Mouse (Mus musculus): Measurements from ENCODE around the gene Dao. TPM values are rescaled to one million over a fixed set of nuclear protein-coding genes. Genes with fewer than 3 reads are reported as not detected.

Dao gene
- polyA plus RNA-seq, 1 experiment from 2014 or later = not detected

DNA sequence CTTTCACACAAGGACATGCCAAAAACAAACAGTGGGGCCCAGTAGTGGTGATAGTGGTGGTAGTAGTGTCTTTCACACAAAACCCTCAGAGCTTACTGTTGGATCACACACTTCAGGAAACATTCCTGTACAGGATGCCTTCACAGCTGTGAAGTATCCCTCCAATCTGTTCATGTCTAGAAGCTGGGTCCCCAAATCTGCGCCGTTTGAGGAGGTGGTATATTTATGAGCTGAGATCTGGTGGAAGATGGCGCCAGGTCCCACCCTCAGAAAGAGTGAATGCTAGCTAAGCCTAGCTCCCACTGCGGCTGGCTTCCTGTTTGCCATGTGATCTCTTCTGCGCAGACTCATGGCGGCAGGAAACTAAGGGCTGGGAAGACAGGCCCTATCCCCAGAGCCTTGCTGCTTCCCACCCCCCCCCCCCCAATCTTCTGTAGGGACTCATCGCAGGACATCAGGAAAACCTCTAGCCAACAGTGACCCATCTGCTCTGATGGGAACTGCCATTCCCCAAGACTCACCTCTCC, 37.8 kb upstream of the Dao start:
- Histone ChIP-seq H3K9me3 (replicated peaks; ENCODE audit: control insufficient read depth, low read length) (no peaks in the 10 kb centered on the region), H3K27me3 (ENCODE audit: control insufficient read depth, insufficient read depth, low read length) (no peaks in the 10 kb centered on the region), H3K9ac (ENCODE audit: low read depth, low read length) (no peak overlapping the region), H3K4me3 (ENCODE audit: low read depth, low read length) (no peak overlapping the region), H3K4me2 (no peak overlapping the region), H3K4me1 (ENCODE audit: control insufficient read depth, insufficient read depth, low read length) (peaks cover 18% of the 10 kb centered on the region), H3K36me3 (ENCODE audit: control insufficient read depth, insufficient read depth, low read length) (peaks cover 32% of the 10 kb centered on the region), H3K27ac (ENCODE audit: low read depth, low read length) (no peak overlapping the region)
- no peak for ATAC-seq (replicated peaks; ENCODE audit: insufficient number of reproducible peaks, low FRiP score, low TSS enrichment)
- 90% methylated on average over 7 of the region's 7 CpGs for WGBS (ENCODE audit: insufficient replicate concordance)

DNA sequence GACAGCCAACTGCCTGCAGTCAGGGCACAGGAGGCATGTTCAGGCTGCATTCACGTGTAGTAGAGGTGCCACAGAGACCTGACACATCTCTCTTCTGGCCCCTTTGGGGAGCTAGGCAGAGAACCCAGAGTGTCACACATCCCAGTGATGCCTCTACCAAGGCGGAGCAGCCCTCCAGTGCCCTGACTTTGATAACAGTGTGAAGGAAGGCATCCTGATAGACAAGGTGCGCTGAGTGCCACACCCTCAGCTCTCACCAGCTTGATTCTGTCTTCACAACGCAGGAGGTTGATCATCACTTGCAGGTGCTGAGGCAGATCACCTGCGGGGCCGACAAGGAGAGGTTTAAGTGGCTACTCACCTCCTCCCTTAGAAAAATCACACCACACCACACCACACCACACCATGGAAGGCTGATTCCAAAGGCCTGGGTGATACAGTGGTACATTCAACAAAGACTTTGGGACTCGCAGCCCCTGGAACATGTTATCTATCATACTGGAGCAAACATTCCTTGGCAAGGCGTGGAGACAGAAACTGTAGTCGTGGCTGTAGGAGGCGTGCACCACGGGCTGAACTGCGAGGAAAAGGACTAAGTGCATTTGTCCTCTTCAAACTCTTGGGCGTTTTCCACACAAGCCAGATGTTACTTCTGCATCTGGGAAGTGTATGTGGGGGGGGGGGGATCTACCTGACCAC, 36.9 kb upstream of the Dao start:
- 76% methylated on average over 13 of the region's 13 CpGs for WGBS (ENCODE audit: insufficient replicate concordance)
- H3K27me3 ChIP-seq (ENCODE audit: control insufficient read depth, insufficient read depth, low read length) = no peaks in the 10 kb centered on the region
- H3K9me3 ChIP-seq (replicated peaks; ENCODE audit: control insufficient read depth, low read length) = no peaks in the 10 kb centered on the region
- H3K27ac ChIP-seq (ENCODE audit: low read depth, low read length) = 0 out of 2 replicates have a peak overlapping the region, but pooled peaks have one; percentile 18
- ATAC-seq (replicated peaks; ENCODE audit: insufficient number of reproducible peaks, low FRiP score, low TSS enrichment) = no peak
- H3K4me1 ChIP-seq (ENCODE audit: control insufficient read depth, insufficient read depth, low read length) = peaks cover 16% of the 10 kb centered on the region
- no peak overlapping the region for H3K4me2 ChIP-seq
- H3K4me3 ChIP-seq (ENCODE audit: low read depth, low read length) = no peak overlapping the region
- no peak overlapping the region for H3K9ac ChIP-seq (ENCODE audit: low read depth, low read length)
- peaks cover 28% of the 10 kb centered on the region for H3K36me3 ChIP-seq (ENCODE audit: control insufficient read depth, insufficient read depth, low read length)

DNA sequence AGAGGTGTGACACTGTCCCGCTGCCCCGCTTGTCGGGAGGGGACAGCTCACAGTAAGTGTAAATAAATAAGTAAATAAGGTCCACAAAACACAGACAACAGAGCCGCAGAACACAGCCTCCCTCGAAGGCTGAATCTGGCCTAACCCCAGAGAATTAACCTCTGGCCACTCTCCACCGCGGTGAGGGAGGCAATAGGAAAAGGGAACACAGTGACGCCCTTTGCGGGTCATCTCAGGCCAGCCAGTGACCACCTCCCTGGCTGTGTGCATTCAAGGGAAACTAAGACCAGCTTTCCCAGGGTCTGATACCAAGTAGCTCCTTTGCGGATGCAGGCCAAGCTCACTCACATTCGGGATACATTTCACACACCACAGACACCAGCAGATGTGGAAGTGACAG, 35.1 kb upstream of the Dao start:
- H3K4me3 ChIP-seq (ENCODE audit: low read depth, low read length) = no peak overlapping the region
- peaks cover 27% of the 10 kb centered on the region for H3K36me3 ChIP-seq (ENCODE audit: control insufficient read depth, insufficient read depth, low read length)
- no peak overlapping the region for H3K27ac ChIP-seq (ENCODE audit: low read depth, low read length)
- no peak for ATAC-seq (replicated peaks; ENCODE audit: insufficient number of reproducible peaks, low FRiP score, low TSS enrichment)
- no peak overlapping the region for H3K4me2 ChIP-seq
- no peak overlapping the region for H3K9ac ChIP-seq (ENCODE audit: low read depth, low read length)
- no peaks in the 10 kb centered on the region for H3K27me3 ChIP-seq (ENCODE audit: control insufficient read depth, insufficient read depth, low read length)
- H3K9me3 ChIP-seq (replicated peaks; ENCODE audit: control insufficient read depth, low read length) = no peaks in the 10 kb centered on the region
- WGBS (ENCODE audit: insufficient replicate concordance) = 86% methylated on average over 11 of the region's 11 CpGs
- peaks cover 22% of the 10 kb centered on the region for H3K4me1 ChIP-seq (ENCODE audit: control insufficient read depth, insufficient read depth, low read length)

DNA sequence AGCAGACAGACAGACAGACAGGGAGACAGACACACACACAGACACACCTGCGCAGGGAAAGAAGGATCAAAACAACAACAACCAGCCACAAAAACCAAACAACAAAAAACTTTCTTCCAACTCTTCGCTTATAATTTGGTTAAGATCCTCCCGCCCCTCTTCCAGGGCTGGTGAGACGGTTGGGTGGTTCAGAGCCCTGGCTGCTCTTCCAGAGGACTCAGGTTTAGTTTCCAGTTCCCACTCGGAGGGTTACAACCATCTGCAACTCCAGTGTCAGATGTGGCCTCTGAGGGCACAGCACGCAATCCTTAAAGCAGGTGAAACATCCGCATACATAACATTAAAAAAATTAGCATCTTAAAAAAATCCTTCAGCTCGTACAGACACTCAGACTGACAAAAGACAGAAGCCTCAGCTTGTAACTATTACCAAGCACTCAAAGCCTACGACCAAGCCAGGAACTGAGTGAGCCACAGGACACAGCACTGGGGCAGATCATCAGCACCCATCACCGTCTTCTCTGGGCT, 32.0 kb upstream of the Dao start:
- H3K4me2 ChIP-seq = no peak overlapping the region; the same call in 1 of the 2 replicates
- no peak overlapping the region for H3K4me3 ChIP-seq (ENCODE audit: low read depth, low read length)
- peaks cover 12% of the 10 kb centered on the region for H3K36me3 ChIP-seq (ENCODE audit: control insufficient read depth, insufficient read depth, low read length)
- H3K9me3 ChIP-seq (replicated peaks; ENCODE audit: control insufficient read depth, low read length) = no peaks in the 10 kb centered on the region
- peaks cover 52% of the 10 kb centered on the region for H3K4me1 ChIP-seq (ENCODE audit: control insufficient read depth, insufficient read depth, low read length)
- H3K9ac ChIP-seq (ENCODE audit: low read depth, low read length) = no peak overlapping the region
- 0 out of 2 replicates have a peak overlapping the region, but pooled peaks have one; percentile 91 for H3K27ac ChIP-seq (ENCODE audit: low read depth, low read length)
- 78% methylated on average over 10 of the region's 10 CpGs for WGBS (ENCODE audit: insufficient replicate concordance)
- H3K27me3 ChIP-seq (ENCODE audit: control insufficient read depth, insufficient read depth, low read length) = no peaks in the 10 kb centered on the region
- no peak for ATAC-seq (replicated peaks; ENCODE audit: insufficient number of reproducible peaks, low FRiP score, low TSS enrichment)

DNA sequence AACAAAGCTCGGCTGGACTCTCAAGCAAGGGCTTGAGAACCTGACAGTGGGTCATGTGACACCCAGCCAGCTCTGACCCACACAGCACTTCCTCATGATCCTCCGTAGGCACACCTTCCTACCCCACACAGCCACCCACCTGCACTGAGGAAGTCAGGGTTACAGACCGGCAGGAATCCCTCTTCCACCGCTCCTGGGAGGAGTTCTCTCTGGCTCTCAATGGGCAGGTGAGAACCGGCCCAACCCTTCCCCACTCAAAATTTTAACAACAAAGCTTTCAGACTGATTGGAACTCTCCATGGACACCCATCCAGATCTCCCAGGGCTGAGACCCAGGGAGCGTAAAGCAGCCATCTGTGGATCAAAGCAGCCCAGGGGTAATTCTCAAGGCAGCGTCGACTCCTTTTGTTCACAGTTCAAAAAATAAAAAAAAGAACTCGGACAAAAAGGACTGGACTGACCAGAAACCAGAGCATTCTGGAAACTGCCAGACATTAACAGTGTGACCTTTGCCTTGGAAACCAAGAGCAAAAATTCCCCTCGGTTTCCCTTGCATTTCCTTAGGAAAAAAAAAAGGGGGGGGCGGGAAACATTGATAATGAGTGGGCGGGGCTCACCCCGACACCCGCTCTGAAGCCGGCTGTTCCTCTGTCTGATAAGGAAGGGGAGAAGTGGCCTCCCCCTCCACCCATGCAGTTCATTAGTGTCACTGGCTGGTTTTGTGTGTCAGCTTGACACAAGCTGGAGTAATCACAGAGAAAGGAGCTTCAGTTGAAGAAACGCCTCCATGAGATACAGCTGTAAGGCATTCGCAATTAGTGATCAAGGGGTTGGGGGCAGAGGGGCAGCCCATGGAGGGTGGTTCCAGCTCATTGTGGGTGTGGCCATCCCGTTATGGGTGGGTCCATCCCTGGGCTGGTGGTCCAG, 30.7 kb upstream of the Dao start:
- H3K4me1 ChIP-seq (ENCODE audit: control insufficient read depth, insufficient read depth, low read length) = peaks cover 60% of the 10 kb centered on the region
- peak overlapping the region; percentile 65; the same call in 1 of the 2 replicates for H3K9ac ChIP-seq (ENCODE audit: low read depth, low read length)
- H3K9me3 ChIP-seq (replicated peaks; ENCODE audit: control insufficient read depth, low read length) = no peaks in the 10 kb centered on the region
- peak overlapping the region; percentile 63 for H3K4me2 ChIP-seq
- H3K4me3 ChIP-seq (ENCODE audit: low read depth, low read length) = peak overlapping the region; percentile 25
- H3K27ac ChIP-seq (ENCODE audit: low read depth, low read length) = peak overlapping the region; percentile 91
- 15% methylated on average over 18 of the region's 18 CpGs for WGBS (ENCODE audit: insufficient replicate concordance)
- peak; percentile 80 for ATAC-seq (replicated peaks; ENCODE audit: insufficient number of reproducible peaks, low FRiP score, low TSS enrichment)
- H3K27me3 ChIP-seq (ENCODE audit: control insufficient read depth, insufficient read depth, low read length) = no peaks in the 10 kb centered on the region
- H3K36me3 ChIP-seq (ENCODE audit: control insufficient read depth, insufficient read depth, low read length) = peaks cover 12% of the 10 kb centered on the region

DNA sequence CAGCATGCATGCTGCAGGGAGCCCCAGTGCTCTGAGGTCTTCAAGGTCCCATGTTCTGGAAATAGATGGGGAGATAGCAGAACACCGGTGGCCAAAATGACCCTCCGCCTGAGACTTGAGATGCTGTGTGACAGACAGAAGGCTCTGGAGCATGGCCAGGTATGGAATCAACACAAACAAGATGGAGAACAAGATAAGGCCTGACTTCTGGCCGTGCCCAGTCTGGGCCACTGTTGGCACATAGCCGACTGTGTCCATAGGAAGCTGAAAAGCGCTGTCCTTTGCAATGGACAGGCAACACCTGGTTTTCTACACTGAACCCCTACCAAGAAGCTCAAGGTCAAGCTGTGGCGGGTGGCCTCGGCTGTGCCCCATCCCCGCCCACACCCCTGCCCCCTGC, 29.7 kb upstream of the Dao start:
- Histone ChIP-seq H3K27ac (ENCODE audit: low read depth, low read length) (peak overlapping the region; percentile 91), H3K9ac (ENCODE audit: low read depth, low read length) (no peak overlapping the region), H3K4me2 (peak overlapping the region; percentile 63), H3K27me3 (ENCODE audit: control insufficient read depth, insufficient read depth, low read length) (no peaks in the 10 kb centered on the region), H3K36me3 (ENCODE audit: control insufficient read depth, insufficient read depth, low read length) (peaks cover 12% of the 10 kb centered on the region), H3K4me3 (ENCODE audit: low read depth, low read length) (peak overlapping the region; percentile 26), H3K4me1 (ENCODE audit: control insufficient read depth, insufficient read depth, low read length) (peaks cover 60% of the 10 kb centered on the region), H3K9me3 (replicated peaks; ENCODE audit: control insufficient read depth, low read length) (no peaks in the 10 kb centered on the region)
- WGBS (ENCODE audit: insufficient replicate concordance) = 71% methylated on average over 8 of the region's 8 CpGs
- ATAC-seq (replicated peaks; ENCODE audit: insufficient number of reproducible peaks, low FRiP score, low TSS enrichment) = no peak

DNA sequence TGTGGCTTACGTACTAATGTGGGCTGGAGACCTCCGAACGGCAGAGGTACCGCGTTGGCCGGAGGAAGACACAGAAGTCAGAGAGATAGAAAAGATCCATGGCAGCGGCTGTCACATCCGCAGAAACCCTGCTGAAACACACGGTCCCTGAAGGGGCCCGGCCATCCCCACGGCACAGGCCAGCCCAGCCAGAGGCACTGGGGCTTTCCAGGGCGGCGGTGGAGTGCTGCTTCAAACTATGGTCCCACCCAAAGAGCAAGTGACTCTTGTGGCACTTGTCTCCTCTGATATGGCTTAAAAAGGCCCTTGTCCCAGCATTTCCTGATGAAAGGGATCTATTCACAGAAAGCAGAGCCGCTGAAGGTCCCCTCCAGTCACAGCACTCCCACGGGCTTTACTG, 28.9 kb upstream of the Dao start:
- H3K27me3 ChIP-seq (ENCODE audit: control insufficient read depth, insufficient read depth, low read length) = no peaks in the 10 kb centered on the region
- peaks cover 60% of the 10 kb centered on the region for H3K4me1 ChIP-seq (ENCODE audit: control insufficient read depth, insufficient read depth, low read length)
- H3K4me2 ChIP-seq = peak overlapping the region; percentile 63
- H3K9me3 ChIP-seq (replicated peaks; ENCODE audit: control insufficient read depth, low read length) = no peaks in the 10 kb centered on the region
- H3K36me3 ChIP-seq (ENCODE audit: control insufficient read depth, insufficient read depth, low read length) = peaks cover 6% of the 10 kb centered on the region
- 28% methylated on average over 15 of the region's 15 CpGs for WGBS (ENCODE audit: insufficient replicate concordance)
- peak overlapping the region; percentile 26 for H3K4me3 ChIP-seq (ENCODE audit: low read depth, low read length)
- ATAC-seq (replicated peaks; ENCODE audit: insufficient number of reproducible peaks, low FRiP score, low TSS enrichment) = peak; percentile 50; the same call in 1 of the 2 replicates
- H3K9ac ChIP-seq (ENCODE audit: low read depth, low read length) = peak overlapping the region; percentile 70
- H3K27ac ChIP-seq (ENCODE audit: low read depth, low read length) = peak overlapping the region; percentile 91

DNA sequence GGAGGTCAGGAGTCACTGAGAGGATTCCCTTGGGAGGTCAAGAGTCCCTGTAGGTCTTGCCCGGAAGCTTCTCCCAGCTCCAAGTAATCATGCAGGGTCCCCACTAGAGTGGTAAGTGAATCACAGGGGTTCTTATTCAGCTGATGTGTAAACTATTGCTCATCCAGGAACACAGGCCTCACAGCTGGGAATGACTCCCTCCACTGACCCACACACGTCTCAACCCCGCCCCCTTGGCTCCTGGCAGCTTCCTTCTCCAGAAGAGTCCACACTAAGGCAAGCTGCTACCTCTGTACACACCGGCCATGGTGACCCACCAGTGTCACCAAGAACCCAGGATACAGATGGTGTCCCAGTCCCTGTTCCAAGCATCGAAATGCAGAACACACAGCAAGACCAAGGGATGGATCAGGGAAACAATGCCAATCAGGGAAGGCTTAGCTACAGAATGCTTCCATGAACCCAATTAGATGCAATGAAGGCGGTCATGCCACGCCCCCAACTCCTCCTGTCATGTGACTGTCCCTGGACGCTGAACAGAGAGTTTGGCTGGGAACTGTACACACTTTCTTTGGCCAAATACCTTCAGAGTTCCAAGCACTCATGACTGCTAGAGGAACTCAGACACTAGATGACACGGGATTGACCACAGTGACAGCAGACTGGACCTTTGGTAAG, 27.8 kb upstream of the Dao start:
- H3K9ac ChIP-seq (ENCODE audit: low read depth, low read length) = no peak overlapping the region

More for the DNA sequence above, 27.8 kb upstream of the Dao start:
- H3K4me1 ChIP-seq (ENCODE audit: control insufficient read depth, insufficient read depth, low read length) = peaks cover 68% of the 10 kb centered on the region
- no peaks in the 10 kb centered on the region for H3K9me3 ChIP-seq (replicated peaks; ENCODE audit: control insufficient read depth, low read length)
- H3K4me2 ChIP-seq = peak overlapping the region; percentile 63; the same call in 1 of the 2 replicates
- H3K27ac ChIP-seq (ENCODE audit: low read depth, low read length) = peak overlapping the region; percentile 91
- no peak overlapping the region for H3K4me3 ChIP-seq (ENCODE audit: low read depth, low read length)
- no peaks in the 10 kb centered on the region for H3K36me3 ChIP-seq (ENCODE audit: control insufficient read depth, insufficient read depth, low read length)
- H3K27me3 ChIP-seq (ENCODE audit: control insufficient read depth, insufficient read depth, low read length) = no peaks in the 10 kb centered on the region
- 60% methylated on average over 9 of the region's 9 CpGs for WGBS (ENCODE audit: insufficient replicate concordance)
- ATAC-seq (replicated peaks; ENCODE audit: insufficient number of reproducible peaks, low FRiP score, low TSS enrichment) = no peak

Measured in heart, embryonic 11.5 days (tissue).